In genomic region chr15:78066475-78066874, GRCm38 (mm10) we compare ENCODE assay signal across 10 mouse cellular contexts. TPM values are rescaled to one million over a fixed set of nuclear protein-coding genes. Genes with fewer than 3 reads are reported as not detected.
DNase-seq lines count a peak whose midpoint lies in the region; ATAC-seq and TF ChIP-seq lines count a peak whose summit lies in the region.
"Had no signal": no experiment of that assay in that cellular context is flagged by ENCODE, and none has a peak within 500 bp of the region (broad histone marks: within the 10 kb centered on the region; RNA-seq: fewer than 3 reads in every experiment).

No protein-coding gene starts in this region.

- no peak overlapping the region for H3K4me2 ChIP-seq in midbrain, embryonic 11.5 days
- H3K4me2 ChIP-seq in midbrain, embryonic 15.5 days: no peak overlapping the region
- H3K4me2 ChIP-seq: neural tube, embryonic 12.5 days had no signal

- WGBS in midbrain, embryonic 11.5 days: 3% methylated on average over 5 of the region's 5 CpGs
- 9% methylated on average over 5 of the region's 5 CpGs for WGBS in midbrain, embryonic 15.5 days
- WGBS in cerebellum, adult 2 months: 56% methylated on average over 5 of the region's 5 CpGs

- no peaks in the 10 kb centered on the region; the same call in 1 of the 2 replicates for H3K4me1 ChIP-seq in midbrain, embryonic 11.5 days (ENCODE audit: control insufficient read depth, insufficient read depth, low read length)
- H3K4me1 ChIP-seq in midbrain, embryonic 15.5 days: peaks cover 25% of the 10 kb centered on the region
- H3K4me1 ChIP-seq in cerebellum, adult 2 months (ENCODE audit: control insufficient read depth, insufficient read depth, low read length): peaks cover 29% of the 10 kb centered on the region

- intact Hi-C loops in heart, postnatal 14 days (cut with DNase I): no loop called here

- TF ChIP-seq CTCF in cerebellum, adult 2 months (IDR thresholded peaks at IDR 0.05; ENCODE audit: borderline replicate concordance, insufficient read depth, low read depth, low read length): no peak

- H3K36me3 ChIP-seq in midbrain, embryonic 11.5 days (ENCODE audit: control insufficient read depth, insufficient read depth, low read length): no peaks in the 10 kb centered on the region
- no peaks in the 10 kb centered on the region for H3K36me3 ChIP-seq in midbrain, embryonic 15.5 days (replicated peaks)
- H3K36me3 ChIP-seq: neural tube, embryonic 12.5 days had no signal

- TF ChIP-seq POLR2A in cerebellum, adult 2 months (IDR thresholded peaks at IDR 0.05; ENCODE audit: borderline replicate concordance, insufficient read depth, low read length): no peak

- no peak overlapping the region for H3K27ac ChIP-seq in midbrain, embryonic 11.5 days (ENCODE audit: low read depth, low read length)
- no peak overlapping the region for H3K27ac ChIP-seq in midbrain, embryonic 15.5 days
- H3K27ac ChIP-seq in cerebellum, adult 2 months (ENCODE audit: insufficient read depth, low read length): no peak overlapping the region
- H3K27ac ChIP-seq: neural tube, embryonic 12.5 days had no signal

- no peaks in the 10 kb centered on the region for H3K27me3 ChIP-seq in midbrain, embryonic 11.5 days (ENCODE audit: control insufficient read depth, insufficient read depth, low read length)
- H3K27me3 ChIP-seq in midbrain, embryonic 15.5 days (replicated peaks): no peaks in the 10 kb centered on the region
- H3K27me3 ChIP-seq in cerebellum, adult 2 months (ENCODE audit: control insufficient read depth, insufficient read depth, low read length): no peaks in the 10 kb centered on the region
- H3K27me3 ChIP-seq: neural tube, embryonic 12.5 days had no signal

- H3K4me3 ChIP-seq in midbrain, embryonic 11.5 days (ENCODE audit: low read depth, low read length): no peak overlapping the region
- no peak overlapping the region for H3K4me3 ChIP-seq in midbrain, embryonic 15.5 days
- no peak overlapping the region for H3K4me3 ChIP-seq in cerebellum, adult 2 months (replicated peaks; ENCODE audit: insufficient read depth, low read depth, low read length)
- H3K4me3 ChIP-seq: erythroblast, embryonic 14.5 days; neural tube, embryonic 12.5 days had no signal

- ATAC-seq in midbrain, embryonic 11.5 days (ENCODE audit: low FRiP score): no peak
- ATAC-seq in midbrain, embryonic 15.5 days (replicated peaks): no peak
- ATAC-seq in activated CD4-positive, CD25-positive, alpha-beta regulatory T cell, adult 4 months: no peak

- H3K9ac ChIP-seq in midbrain, embryonic 11.5 days (ENCODE audit: low read length): no peak overlapping the region
- no peak overlapping the region for H3K9ac ChIP-seq in midbrain, embryonic 15.5 days
- H3K9ac ChIP-seq: neural tube, embryonic 12.5 days had no signal

- H3K9me3 ChIP-seq in midbrain, embryonic 11.5 days (ENCODE audit: control insufficient read depth, low read length): no peaks in the 10 kb centered on the region
- no peaks in the 10 kb centered on the region for H3K9me3 ChIP-seq in midbrain, embryonic 15.5 days
- H3K9me3 ChIP-seq: neural tube, embryonic 12.5 days had no signal

- peak; percentile 95 for DNase-seq in midbrain, embryonic 11.5 days (ENCODE audit: low spot score, missing footprints)
- DNase-seq in adrenal gland, adult 8-10 months: peak; percentile 13
- peak; percentile 74 to 84 for DNase-seq in heart, postnatal 14 days
- DNase-seq in lung, postnatal 36 days: peak; percentile 53
- DNase-seq in urinary bladder, postnatal 10 days (ENCODE audit: low spot score): peak; percentile 26
- DNase-seq in cerebellum, adult 2 months: no peak

RNA-seq across cellular contexts. Expression of gene Cacng2, which starts 53.4 kb away (rescaled TPM):
- 1.1 and 1.7 TPM in 2 replicates for polyA plus RNA-seq in midbrain, embryonic 11.5 days (2014; fragmentation: Nextera tagmentation; extraction: Ambion mirVana)
- polyA plus RNA-seq in midbrain, embryonic 15.5 days (2015; fragmentation: Nextera tagmentation; extraction: Ambion mirVana): 14.4 and 15.3 TPM in 2 replicates
- 1 to 10 TPM in 1 of 4 experiments, under 1 TPM in 3; 0.56 to 1.0 (median 0.88) TPM for total RNA-seq in adrenal gland, adult 8-10 months (2022)
- not detected for total RNA-seq in heart, postnatal 14 days (2021)
- 45.8 and 48.5 TPM in 2 replicates for polyA plus RNA-seq in cerebellum, adult 2 months (2012; rRNA removed)
- polyA plus RNA-seq in activated CD4-positive, CD25-positive, alpha-beta regulatory T cell, adult 4 months (2017; shearing (Covaris generic)): under 1 TPM in 1 of 2 experiments, not detected in 1; 0.09 TPM
- polyA plus RNA-seq: erythroblast, embryonic 14.5 days had no signal

Comparison
In these comparisons a context has a peak if more than half of its experiments do, and no peak if none do; other contexts are left out.
1. DNase-seq: peak in midbrain, embryonic 11.5 days (single experiment), adrenal gland, adult 8-10 months (single experiment), heart, postnatal 14 days (2 of 2), lung, postnatal 36 days (single experiment) and urinary bladder, postnatal 10 days (single experiment); none in cerebellum, adult 2 months (0 of 2).